Mouse (Mus musculus): ENCODE data around the gene Cel.

DNA sequence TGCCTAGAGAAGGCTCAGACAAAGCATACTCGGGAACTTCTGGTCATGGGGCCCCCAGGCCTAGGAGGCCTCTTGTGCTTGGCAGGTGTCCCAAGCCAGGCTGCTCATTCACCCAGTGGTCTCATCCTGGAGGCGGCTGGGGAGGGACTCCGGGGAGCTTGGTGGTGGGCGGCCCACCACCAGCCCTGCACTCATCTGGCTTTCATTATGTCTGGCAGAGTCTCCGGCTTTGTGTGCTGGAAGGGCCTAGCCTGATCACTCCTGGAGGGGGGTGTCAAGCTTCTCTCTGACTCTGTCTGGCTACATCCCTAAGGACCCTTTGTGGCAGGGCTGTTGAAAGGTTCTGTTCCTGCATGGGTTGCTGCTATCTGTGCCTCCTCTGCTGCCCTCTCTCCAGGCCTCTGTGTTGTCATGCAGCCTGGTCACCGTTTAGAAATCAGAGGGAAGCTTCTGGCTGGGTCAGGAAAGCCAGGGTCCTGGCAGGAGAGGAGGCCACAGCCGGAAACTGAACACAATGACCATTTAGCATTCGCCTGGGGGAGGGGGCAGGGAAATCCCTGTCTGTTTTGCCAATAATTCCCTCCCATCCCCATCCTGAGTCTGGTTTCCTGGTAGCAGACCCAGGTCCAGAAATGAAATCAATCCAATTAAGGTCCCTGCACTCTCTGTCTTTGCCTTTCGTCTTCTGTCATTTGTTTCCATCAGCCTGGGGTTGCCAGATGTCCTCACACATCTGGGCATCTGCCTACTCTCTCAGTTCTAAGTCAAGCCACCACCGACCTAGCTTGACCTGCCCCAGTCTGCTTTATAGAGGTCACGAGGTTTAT, 28.6 kb downstream of the Cel start:
- TF ChIP-seq CTCF (IDR thresholded peaks at IDR 0.05; ENCODE audit: extremely low read depth, insufficient read depth, insufficient read length, insufficient replicate concordance): no peak
- TF ChIP-seq POLR2A (IDR thresholded peaks at IDR 0.05; ENCODE audit: low read depth, low read length): no peak

Measured in spleen, adult 2 months (tissue).